Mouse (Mus musculus) erythroblast, adult 5-6 weeks (primary cell): ENCODE data around the gene Aox1. TPM values are rescaled to one million over a fixed set of nuclear protein-coding genes. Genes with fewer than 3 reads are reported as not detected.

Experiments used
- ATAC-seq: replicated peaks from 2 replicates; pipeline ENCODE4 v1.8.0; 2016; ENCODE audit warnings: moderate number of reproducible peaks, mild to moderate bottlenecking, moderate TSS enrichment, inconsistent platforms; ENCODE audit not compliant: poor library complexity, low FRiP score, severe bottlenecking
- total RNA-seq, 2 experiments: library from RNA; stranded (forward) in 1 of 2; stranded (reverse) in 1 of 2; fragments of 150-400 nt in 1 of 2; fragments of 200-764, 138-1000 nt in 1 of 2; gene quantifications; 2 replicates each; pipeline versions ENCODE4 v1.2.3 to v1.2.4; 2015 to 2017; ENCODE audit warnings: low replicate concordance in 2 of 2

The Aox1 gene
- total RNA-seq, 2 experiments from 2014 or later, result not detected

DNA sequence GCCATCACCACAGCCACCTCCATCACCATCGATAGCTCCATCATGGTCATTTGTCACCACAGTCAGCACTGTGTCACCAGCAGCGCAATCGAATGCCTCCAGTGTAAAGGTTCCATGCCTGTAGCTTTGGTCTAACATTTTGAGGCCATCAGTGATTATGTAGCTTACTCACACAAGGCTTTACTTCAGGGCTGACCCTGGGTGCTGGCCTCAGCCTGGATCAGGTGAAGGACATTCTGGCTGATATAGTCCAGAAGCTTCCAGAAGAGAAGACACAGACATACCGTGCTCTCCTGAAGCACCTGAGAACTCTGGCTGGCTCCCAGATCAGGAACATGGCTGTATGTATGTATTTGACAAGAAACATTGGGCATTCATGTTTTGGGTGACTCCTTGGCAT is 29.1 kb downstream of the Aox1 start:
- no peak for ATAC-seq

- ATAC-seq, result no peak
These were observed 32.4 kb downstream of the Aox1 start for GRCm38 (mm10) chr1:58062131-58062530.

DNA sequence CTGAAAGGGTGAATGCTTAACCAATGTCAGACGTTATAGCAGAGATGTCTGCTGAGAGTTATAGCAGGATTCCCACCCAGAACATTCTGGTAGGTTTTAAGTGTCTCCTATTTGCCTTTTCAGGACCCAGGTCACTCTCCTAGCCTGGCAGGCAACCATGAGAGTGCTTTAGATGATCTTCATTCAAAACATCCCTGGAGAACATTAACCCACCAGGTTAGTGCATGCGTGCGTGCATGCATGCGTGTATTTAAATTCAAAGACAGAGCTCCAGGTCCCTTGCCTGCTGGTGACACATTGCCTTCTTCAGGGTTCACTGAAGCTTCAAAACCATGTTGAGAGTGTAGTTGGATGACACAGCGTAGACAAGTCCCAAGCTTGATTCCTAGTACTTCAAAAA is 35.4 kb downstream of the Aox1 start:
- ATAC-seq, result no peak

DNA sequence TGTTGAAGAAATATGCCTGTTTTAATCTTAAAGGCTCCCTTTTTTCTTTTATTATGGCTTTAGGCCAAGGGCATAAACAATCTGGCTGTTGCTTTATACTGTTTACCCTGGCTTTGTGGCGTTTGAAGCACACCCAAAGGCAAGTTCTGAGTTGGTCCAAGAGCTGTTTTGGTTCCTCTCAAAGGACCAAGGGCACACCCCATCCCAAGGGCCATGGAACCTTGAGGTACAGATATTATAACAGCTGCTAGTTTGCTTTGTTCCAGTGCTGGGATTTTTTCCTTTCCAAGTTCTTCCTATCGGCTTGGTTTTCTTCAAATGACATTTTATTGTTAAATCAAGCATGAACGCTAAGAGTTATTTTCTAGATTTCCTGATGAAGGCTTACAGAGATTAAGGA is 35.9 kb downstream of the Aox1 start:
- ATAC-seq, result no peak

- no peak for ATAC-seq
These were observed 39.5 kb downstream of the Aox1 start for GRCm38 (mm10) chr1:58069181-58069580.

- no peak for ATAC-seq
These were observed 40.4 kb downstream of the Aox1 start for GRCm38 (mm10) chr1:58070091-58070490.

- ATAC-seq, result no peak
These were observed 41.3 kb downstream of the Aox1 start for GRCm38 (mm10) chr1:58071006-58071405.

- no peak for ATAC-seq
These were observed 41.8 kb downstream of the Aox1 start for GRCm38 (mm10) chr1:58071509-58071908.

DNA sequence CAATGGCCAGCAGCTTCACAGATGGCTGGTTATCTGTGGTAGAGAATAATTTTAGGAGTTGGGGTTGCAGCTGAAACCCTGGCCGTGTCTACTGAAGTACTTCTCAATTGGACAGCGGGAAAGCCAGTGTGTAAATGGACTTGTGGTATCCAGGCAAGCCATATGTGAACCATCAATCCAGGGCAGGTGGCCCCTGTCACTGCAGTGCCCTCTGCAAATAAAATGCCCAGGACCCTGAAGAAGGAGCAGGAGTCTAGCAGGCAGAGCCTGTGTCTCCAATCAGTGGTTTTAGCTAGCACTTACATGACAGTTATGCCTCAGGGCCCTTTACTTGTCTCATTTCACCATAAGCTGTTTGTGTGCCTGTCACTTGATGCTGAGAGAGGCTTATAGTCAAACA is 42.7 kb downstream of the Aox1 start:
- ATAC-seq, result no peak

- no peak for ATAC-seq
These were observed 43.4 kb downstream of the Aox1 start for GRCm38 (mm10) chr1:58072991-58073730.

GRCm38 (mm10) chr1:58074266-58074665 is 44.5 kb downstream of the Aox1 start:
- ATAC-seq, result no peak

DNA sequence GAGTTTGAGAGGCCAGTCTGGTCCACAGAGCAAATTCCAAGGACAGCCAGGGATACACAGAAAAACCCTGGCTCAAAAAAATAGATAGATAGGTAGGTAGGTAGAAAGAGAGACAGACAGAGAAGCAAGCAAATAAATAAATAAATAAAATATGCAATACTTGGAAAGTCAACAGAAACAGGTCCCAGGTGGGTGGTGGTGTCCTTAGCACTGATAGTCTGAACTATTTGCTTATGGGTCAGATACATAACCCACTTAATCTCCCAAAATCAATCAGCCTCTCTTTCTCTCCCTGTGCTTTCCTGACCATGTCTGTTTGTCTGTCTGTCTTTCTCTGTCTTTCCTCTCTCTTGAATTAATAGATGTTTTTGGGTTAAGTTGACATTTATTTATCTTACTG is 48.2 kb downstream of the Aox1 start:
- no peak for ATAC-seq

DNA sequence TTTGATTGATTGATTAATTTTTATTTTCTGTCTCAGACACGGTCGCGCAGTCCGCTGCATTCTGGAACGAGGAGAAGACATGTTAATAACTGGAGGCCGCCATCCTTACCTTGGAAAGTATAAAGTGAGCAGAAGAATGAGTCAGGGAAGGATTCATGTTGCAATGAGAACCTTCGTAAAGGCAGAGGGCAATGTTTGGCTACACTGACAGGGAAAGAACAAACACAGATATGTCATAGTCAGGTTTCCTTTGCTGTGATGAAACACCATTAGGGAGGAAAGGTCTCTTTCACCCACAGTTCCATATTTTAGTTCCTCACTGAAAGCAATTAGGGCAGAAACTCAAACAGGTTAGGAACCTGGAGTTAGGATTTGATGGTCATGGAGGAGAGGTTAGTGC is 48.7 kb downstream of the Aox1 start:
- ATAC-seq, result no peak

- ATAC-seq, result no peak
These were observed 50.0 kb downstream of the Aox1 start for GRCm38 (mm10) chr1:58079689-58080088.

DNA sequence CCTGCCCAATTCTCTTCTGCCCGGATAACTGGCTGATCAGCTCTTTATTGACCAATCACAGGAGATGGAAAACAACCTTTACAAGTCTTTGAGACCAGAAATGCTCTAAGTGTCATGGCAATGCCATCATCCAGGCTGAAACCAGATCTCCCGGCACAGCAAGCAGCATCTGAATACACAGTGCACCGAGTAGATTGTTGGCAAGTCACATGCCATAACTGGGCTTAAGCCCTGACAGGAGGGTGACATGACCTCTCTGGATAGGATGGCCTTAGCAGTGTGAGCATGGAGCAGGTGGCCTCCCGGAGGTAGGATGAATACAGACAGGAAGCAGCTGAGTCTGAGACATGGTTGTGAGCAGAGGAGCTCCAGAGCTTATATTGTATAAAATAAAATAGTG is 50.7 kb downstream of the Aox1 start:
- no peak for ATAC-seq

DNA sequence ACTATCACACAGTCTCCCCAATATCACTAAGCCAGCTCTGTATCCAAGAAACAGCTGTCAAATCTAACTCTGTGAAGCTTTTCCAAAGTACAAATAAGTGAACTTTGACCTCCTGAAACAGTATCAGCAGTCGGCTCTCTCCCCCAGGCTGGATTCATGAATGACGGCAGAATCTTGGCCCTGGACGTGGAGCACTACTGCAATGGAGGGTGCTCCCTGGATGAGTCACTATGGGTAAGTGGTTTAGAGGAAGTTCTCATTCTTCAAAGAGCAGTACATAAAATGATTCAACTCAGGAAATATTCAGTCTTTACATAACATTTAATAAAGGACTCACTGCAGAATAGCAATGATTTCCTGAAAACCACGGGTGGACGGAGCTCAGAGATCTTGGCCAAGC is 51.6 kb downstream of the Aox1 start:
- ATAC-seq, result no peak

DNA sequence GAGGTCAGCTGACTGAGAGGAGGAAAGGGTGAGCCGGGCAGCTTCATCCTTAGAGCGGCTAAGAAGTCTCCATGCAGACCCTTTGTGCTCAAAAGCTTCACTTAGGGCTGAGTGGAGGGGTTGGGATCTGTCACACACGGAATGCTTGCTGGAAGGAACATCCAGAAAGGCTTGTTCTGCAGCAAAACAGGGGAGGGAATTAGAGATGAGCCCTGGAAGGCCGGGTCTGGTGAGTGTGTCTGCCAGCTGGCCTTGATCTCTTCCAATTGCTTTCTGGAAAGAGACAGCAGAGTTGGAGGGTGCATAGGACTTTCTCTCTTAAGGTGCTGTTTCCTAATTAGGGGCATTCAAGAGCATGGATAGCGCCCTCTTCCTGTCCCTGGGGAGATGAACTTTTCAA is 59.6 kb downstream of the Aox1 start:
- no peak for ATAC-seq

DNA sequence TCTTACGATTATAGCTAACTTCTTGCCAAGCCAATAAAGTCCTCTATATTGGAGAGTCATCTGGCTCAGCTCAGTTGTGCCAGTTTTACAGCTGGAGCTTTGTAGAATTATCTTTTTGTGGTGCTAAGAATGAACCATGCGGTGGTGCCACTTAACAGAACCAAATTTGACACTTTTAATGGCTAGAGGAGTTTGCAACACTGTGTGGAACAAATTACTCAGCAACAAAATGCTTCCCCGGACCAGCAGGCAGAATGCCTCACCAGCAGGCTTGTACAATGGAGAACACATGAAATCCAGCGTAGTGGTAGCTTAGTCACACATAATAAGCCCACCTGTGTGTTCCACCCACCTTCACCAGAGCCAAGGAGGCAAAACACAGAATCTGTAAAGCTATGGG is 60.5 kb downstream of the Aox1 start:
- ATAC-seq, result no peak

DNA sequence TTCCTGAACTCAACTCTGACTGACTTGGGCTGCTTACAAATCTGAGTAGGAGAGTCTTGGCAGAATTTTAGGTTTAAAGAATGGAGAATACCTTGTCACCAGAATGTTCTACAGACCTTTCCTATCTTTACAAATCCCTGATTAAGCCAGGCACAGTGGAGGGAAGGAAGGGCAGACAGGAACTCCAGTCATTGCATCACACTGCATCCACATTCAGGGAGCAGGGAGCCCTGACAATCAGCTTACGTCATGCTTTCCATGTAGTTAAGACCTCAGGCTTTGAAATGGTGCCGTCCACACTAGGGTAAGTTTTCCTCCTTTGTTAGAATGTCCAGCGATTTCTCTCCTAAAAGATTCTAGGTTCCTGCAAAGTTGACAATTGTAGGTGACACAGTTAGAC is 61.5 kb downstream of the Aox1 start:
- ATAC-seq, result no peak

GRCm38 (mm10) chr1:58091992-58092560 is 62.3 kb downstream of the Aox1 start:
- no peak for ATAC-seq

GRCm38 (mm10) chr1:58097338-58097737 is 67.6 kb downstream of the Aox1 start:
- no peak for ATAC-seq

- ATAC-seq, result no peak
These were observed 69.4 kb downstream of the Aox1 start for GRCm38 (mm10) chr1:58099119-58099518.
